In genomic region chr1:189872050-189872449, GRCm38 (mm10) we compare ENCODE assay signal across 23 mouse cellular contexts.
"Had no signal": no experiment of that assay in that cellular context is flagged by ENCODE, and none has a peak within 500 bp of the region (broad histone marks: within the 10 kb centered on the region; RNA-seq: fewer than 3 reads in every experiment).

No protein-coding gene starts in this region.

- H3K27ac ChIP-seq: heart, adult 2 months; heart, embryonic 13.5 days; heart, embryonic 15.5 days; hindbrain, embryonic 13.5 days; hindbrain, embryonic 15.5 days; hindbrain, postnatal 0 days; kidney, postnatal 0 days; limb, embryonic 13.5 days; limb, embryonic 15.5 days had no signal

- H3K4me2 ChIP-seq: heart, embryonic 11.5 days; heart, embryonic 13.5 days; heart, embryonic 15.5 days; hindbrain, embryonic 13.5 days; hindbrain, embryonic 15.5 days; limb, embryonic 13.5 days; limb, embryonic 15.5 days had no signal

- H3K9me3 ChIP-seq: heart, embryonic 13.5 days; heart, embryonic 15.5 days; hindbrain, embryonic 13.5 days; hindbrain, embryonic 15.5 days; limb, embryonic 13.5 days; limb, embryonic 15.5 days had no signal

- H3K36me3 ChIP-seq: hindbrain, embryonic 13.5 days; hindbrain, embryonic 15.5 days had no signal

- DNase-seq: gastrocnemius, postnatal 14 days; gastrocnemius, postnatal 36 days; heart, adult 11 months; heart, adult 2 months; heart, postnatal 14 days; heart, postnatal 36 days; kidney, adult 11 months; kidney, adult 8-10 months; kidney, postnatal 14 days; kidney, postnatal 36 days; layer of hippocampus, adult 9-11 months; layer of hippocampus, postnatal 36 days; left cerebral cortex, postnatal 4 days had no signal

- H3K27me3 ChIP-seq: heart, embryonic 13.5 days; heart, embryonic 15.5 days; hindbrain, embryonic 13.5 days; hindbrain, embryonic 15.5 days; limb, embryonic 13.5 days; limb, embryonic 15.5 days had no signal

- H3K9ac ChIP-seq: heart, embryonic 13.5 days; heart, embryonic 15.5 days; hindbrain, embryonic 13.5 days; hindbrain, embryonic 15.5 days; limb, embryonic 13.5 days; limb, embryonic 15.5 days had no signal

- ATAC-seq: hindbrain, postnatal 0 days; intestine, embryonic 16.5 days had no signal

- H3K4me3 ChIP-seq: heart, adult 2 months; heart, embryonic 13.5 days; heart, embryonic 15.5 days; hindbrain, embryonic 13.5 days; hindbrain, embryonic 15.5 days; limb, embryonic 13.5 days; limb, embryonic 15.5 days had no signal
